Mouse (Mus musculus) kidney, postnatal 25 days (tissue): ENCODE measurements around the gene Sft2d1.

ENCODE experiments used
- DNase-seq, 2 experiments: peaks; one replicate each; pipeline ENCODE4 v3.0.0; 2021; ENCODE audit warnings: mixed read lengths in 2 of 2

Sft2d1 gene

DNA sequence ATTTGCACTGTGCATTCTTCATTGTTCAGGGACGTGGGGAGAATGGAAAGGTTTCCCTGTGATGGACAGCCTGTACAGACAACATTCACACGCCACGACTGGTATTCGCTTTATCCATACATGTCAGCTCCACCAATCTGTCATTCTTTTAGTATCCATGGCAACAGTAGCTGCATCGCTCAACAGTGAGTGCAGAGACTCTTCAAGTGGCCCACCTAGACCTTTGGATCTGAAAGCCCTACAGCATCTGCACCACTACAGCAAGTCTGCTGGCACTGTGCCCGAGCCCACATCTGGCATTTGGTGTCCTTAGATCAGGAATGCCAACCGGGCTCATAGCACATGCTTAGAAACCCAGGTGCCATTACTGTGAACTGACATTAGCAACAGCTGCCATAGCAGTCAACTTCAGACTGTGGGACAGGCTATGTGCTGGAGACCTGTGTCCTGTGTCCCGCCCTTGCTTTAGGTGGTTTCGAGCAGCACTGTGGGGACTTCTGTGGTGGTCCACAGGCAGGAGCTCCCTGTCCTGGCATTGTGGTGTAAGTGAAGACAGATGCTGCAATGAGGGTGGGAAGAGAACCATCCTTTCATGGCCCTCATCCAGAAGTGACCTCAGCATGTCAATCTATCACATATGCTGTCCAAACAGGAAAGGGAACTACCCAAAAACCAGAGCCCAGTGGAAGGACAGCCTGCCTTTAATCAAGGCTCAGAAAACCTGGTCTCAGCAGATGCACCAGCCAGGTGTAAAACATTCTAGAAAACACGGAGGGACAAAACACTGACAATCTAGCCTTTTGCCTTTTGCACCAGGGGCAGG is 50.6 kb downstream of the Sft2d1 start:
- DNase-seq: no peak

DNA sequence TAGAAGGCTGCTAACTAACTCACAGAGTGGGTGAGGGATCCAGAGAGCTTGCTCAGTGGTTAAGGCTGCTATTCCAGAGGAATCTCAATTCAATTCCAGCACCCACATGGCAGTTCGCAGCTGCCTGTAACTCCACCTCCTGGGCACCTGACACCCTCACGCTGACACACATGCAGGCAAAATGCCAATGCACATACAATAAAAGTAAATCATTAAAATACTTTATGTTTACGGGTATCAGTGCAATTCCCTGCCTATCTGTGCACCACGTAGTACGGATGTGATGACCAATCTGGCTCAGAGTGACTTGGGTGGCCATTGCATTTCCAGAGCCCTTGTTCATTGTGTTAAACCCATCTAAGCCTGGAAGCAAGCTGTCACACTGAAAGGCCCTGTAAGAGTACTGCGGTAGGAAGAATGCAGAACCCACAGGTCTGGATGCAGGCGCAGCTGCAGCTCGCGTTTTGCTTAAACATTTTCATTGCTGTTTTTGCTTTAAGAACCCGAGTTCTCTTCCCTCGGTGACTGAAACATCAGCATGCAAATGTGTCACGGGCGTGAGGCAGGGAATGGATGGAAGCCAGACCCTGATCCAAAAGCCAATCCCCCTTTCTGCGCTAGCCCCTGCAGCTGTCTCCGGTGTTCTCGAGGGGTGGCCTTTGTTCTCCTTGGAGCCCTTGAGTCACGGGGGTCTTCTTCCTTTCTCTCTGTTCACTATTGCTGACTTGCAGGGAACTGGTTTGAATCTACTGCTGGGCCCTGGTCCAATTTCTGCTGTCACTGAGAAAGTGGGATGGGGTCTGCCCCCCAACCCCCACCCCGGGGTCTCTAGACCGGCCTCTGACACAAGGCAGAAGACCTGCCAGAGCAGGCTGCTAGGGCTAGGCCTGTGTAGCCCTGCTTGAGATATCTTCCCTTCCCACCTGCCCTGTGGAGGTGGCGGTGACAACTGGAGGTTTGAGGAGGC is 56.9 kb downstream of the Sft2d1 start:
- DNase-seq: no peak

DNA sequence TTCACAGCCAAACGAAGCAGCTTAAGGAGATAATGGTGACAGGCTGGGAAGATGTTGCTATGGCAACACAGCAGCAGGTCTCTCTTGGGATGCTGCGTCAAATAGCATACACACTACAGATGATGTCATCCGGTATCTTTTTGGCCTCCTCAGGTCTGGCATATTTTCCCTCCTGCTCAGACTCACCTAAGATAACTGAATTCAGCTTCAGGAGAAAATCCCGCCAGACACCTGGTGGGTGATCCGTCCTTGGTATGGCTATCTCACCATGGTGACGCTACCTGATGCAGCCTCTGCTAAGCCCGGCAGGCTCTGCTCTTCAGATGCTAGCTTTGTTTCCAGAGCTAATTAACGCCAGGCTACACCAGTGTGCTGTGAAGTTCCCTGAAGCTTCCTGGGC is 57.7 kb downstream of the Sft2d1 start:
- DNase-seq: no peak

DNA sequence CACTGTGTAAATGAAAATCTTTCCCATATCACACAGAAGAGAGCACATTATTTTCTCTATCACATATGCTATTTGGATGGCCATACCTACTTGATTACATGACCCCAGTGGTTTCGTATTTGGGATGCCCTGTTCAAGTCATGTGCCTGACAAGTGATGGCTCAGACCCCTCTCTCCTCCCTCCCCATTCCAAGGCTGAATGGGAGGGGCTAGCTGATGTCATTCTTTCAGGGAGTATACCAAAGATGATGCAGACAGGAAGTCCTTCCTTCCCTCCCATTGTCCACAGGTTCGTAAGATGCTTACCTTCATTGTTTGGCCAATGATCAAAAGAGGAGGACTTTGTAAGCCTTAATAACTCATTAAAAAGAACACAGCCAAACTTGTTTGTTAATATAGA is 58.3 kb downstream of the Sft2d1 start:
- DNase-seq: no peak

DNA sequence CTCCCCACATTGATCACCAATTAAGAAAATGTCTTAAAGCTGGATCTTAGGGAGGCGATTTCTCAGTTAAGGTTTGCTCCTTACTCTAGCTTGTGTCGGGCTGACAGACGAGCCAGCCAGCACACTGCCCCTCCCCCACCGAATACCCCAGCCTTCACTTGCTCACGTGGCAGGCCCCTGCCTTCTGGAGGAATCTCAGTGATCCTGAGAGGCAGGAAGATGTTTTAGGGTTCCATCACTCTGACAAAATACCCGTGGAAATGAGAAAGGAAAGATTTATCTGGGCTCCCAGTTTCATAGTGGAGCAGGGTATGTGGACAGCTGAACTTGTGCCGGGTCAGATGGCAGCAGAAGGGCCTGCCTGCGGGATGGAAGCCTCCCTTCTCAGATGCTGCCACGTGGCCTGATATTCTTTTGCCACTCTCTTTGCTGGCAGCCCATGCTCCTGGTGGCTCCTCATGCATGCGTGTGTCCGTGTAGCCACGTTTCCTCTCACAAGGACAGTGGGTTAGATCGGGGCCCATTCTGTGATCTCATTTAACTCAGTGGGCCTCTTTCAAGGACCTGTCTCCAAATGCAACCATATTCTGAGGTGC is 59.8 kb downstream of the Sft2d1 start:
- DNase-seq: no peak

DNA sequence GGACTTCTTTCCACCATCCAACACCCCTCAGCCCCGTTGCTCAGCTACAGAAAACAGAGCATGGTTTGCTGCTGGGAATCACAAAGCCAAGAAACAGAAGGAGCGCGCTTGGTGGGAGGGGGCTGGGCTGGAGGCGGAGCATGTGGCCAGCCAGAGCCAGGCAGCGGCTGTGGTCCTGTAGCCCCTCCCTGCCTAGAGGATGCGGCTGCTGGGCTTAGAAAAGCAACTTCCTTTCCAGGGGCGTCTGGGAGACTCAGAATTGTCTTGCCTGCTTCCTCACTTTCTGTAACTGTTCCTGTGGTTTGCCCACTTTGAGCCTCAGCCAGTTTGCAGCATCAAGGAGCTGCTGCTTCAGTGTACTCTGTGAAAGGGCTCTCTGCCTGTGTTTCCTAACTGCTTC is 60.9 kb downstream of the Sft2d1 start:
- DNase-seq: peak; percentile 62 to 75

DNA sequence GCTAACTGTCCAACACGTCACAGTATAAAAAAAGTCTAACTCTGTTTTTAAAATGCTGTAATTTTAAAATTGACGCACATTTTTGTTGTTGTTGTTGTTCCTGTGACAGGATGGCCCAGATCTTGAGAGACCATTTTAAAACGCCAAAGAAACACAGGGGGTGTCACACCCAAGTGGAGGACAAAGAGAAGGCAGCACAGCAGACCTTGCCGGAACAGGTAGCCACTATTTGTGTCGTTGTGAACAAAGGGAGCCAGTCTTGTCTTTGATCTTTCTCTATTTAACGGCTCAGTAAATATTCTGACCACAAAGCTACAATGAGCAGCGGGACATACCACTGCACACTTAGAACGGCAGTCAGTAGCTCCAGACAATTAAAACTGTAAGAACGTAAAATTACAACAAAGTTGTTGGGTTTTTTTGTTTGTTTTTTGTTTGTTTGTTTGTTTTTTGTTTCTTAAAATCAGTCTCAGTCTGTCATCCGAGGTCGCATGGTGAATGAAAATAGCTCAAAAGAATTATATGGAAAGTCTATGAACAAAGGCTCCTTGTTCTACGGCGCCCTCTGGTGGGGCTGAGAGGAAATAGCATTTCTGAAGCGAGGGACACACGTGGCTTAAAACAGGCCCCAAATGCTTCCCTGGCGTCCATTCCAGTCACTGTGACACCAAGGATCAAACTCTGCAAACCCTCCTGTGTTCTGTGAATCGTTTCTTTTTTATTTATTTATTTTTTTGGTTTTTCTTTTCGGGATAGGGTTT is 61.6 kb downstream of the Sft2d1 start:
- peak; percentile 79 to 80 for DNase-seq
